Mouse (Mus musculus): ENCODE results near the gene Prkab2.

- TF ChIP-seq CTCF (conservative IDR thresholded peaks at IDR 0.05 in 1 of 2, IDR thresholded peaks at IDR 0.05 in 1 of 2; ENCODE audit: low read depth in 2 of 2, low read length in 2 of 2) (no peak), USF1 (IDR thresholded peaks at IDR 0.05; ENCODE audit: low read depth, low read length) (no peak), TBP (conservative IDR thresholded peaks at IDR 0.05; ENCODE audit: low read depth, low read length) (no peak), MXI1 (IDR thresholded peaks at IDR 0.05; ENCODE audit: low read depth, low read length) (no peak), CHD1 (IDR thresholded peaks at IDR 0.05; ENCODE audit: low read depth, low read length) (no peak), ELF1 (IDR thresholded peaks at IDR 0.05; ENCODE audit: low read depth, low read length) (no peak), SMC3 (IDR thresholded peaks at IDR 0.05; ENCODE audit: low read depth, low read length) (no peak), POLR2A (IDR thresholded peaks at IDR 0.05; ENCODE audit: low read depth, low read length) (no peak), ZKSCAN1 (IDR thresholded peaks at IDR 0.05; ENCODE audit: borderline replicate concordance, low read depth, low read length) (no peak), MAZ (IDR thresholded peaks at IDR 0.05; ENCODE audit: low read depth, low read length) (no peak), MAX (IDR thresholded peaks at IDR 0.05; ENCODE audit: low read length) (no peak), NRF1 (IDR thresholded peaks at IDR 0.05; ENCODE audit: low read depth, low read length) (no peak), USF2 (conservative IDR thresholded peaks at IDR 0.05; ENCODE audit: low read depth, low read length) (no peak)
These were observed 43.2 kb downstream of the Prkab2 start for GRCm38 (mm10) chr3:97701198-97701597.
